Mouse (Mus musculus) erythroblast, embryonic 14.5 days (primary cell): ENCODE results near the gene AW822073.
"Not testable (repeated sequence)": the region's sequence is repeated elsewhere in the genome, so short reads cannot be mapped to it uniquely, and the experiment has no call there.

Experiments
- GATA1 ChIP-seq: IDR thresholded peaks from 2 replicates; pipeline ENCODE4 v1.6.1; 2012; ENCODE audit warnings: low read length, inconsistent platforms, mixed read lengths
- TAL1 ChIP-seq: IDR thresholded peaks from 3 replicates; pipeline ENCODE4 v1.6.1; 2012; ENCODE audit warnings: low read length, inconsistent platforms, mixed read lengths

GRCm38 (mm10) chr10:58231088-58231487 is 6.4 kb upstream of the AW822073 start:
- TF ChIP-seq TAL1, GATA1: not testable (repeated sequence)
